Mouse (Mus musculus) spleen, postnatal 10 days (tissue): Measurements from ENCODE around the gene Chil4.
"Not testable (repeated sequence)": the region's sequence is repeated elsewhere in the genome, so short reads cannot be mapped to it uniquely, and the experiment has no call there.

Source experiments
- DNase-seq, 2 experiments: peaks; one replicate each; pipeline ENCODE4 v3.0.0; 2021 to 2022; ENCODE audit warnings: low spot score in 2 of 2

Chil4 gene

GRCm38 (mm10) chr3:106219407-106219806, at the start of gene Chil4:
Gene Chil4, minus strand, starts transcription at chr3:106219507.
- DNase-seq: no peak

- DNase-seq: no peak
Measured at GRCm38 (mm10) chr3:106265854-106266253, 46.5 kb upstream of the Chil4 start.

GRCm38 (mm10) chr3:106264854-106265253, 45.5 kb upstream of the Chil4 start:
- no peak for DNase-seq

GRCm38 (mm10) chr3:106257076-106257475, 37.8 kb upstream of the Chil4 start:
- DNase-seq: not testable (repeated sequence)

GRCm38 (mm10) chr3:106252719-106253118, 33.4 kb upstream of the Chil4 start:
- no peak for DNase-seq

GRCm38 (mm10) chr3:106250763-106251399, 31.6 kb upstream of the Chil4 start:
- not testable (repeated sequence) for DNase-seq

GRCm38 (mm10) chr3:106247369-106247768, 28.1 kb upstream of the Chil4 start:
- not testable (repeated sequence) for DNase-seq

- DNase-seq: not testable (repeated sequence)
Measured at GRCm38 (mm10) chr3:106240210-106240609, 20.9 kb upstream of the Chil4 start.

- no peak for DNase-seq
Measured at GRCm38 (mm10) chr3:106239196-106239791, 20.0 kb upstream of the Chil4 start.

GRCm38 (mm10) chr3:106223391-106223790, 4.1 kb upstream of the Chil4 start:
- DNase-seq: not testable (repeated sequence)

- DNase-seq: no peak
Measured at GRCm38 (mm10) chr3:106221625-106222265, 2.4 kb upstream of the Chil4 start.

GRCm38 (mm10) chr3:106218284-106218954, 888 bp downstream of the Chil4 start:
- not testable (repeated sequence) for DNase-seq

- DNase-seq: not testable (repeated sequence)
Measured at GRCm38 (mm10) chr3:106198030-106198429, 21.3 kb downstream of the Chil4 start.

- not testable (repeated sequence) for DNase-seq
Measured at GRCm38 (mm10) chr3:106197246-106197645, 22.1 kb downstream of the Chil4 start.

GRCm38 (mm10) chr3:106196276-106196675, 23.0 kb downstream of the Chil4 start:
- DNase-seq: no peak

- no peak for DNase-seq
Measured at GRCm38 (mm10) chr3:106195486-106195885, 23.8 kb downstream of the Chil4 start.

- DNase-seq: no peak
Measured at GRCm38 (mm10) chr3:106187991-106188390, 31.3 kb downstream of the Chil4 start.

GRCm38 (mm10) chr3:106177509-106178189, 41.7 kb downstream of the Chil4 start:
- DNase-seq: no peak

- not testable (repeated sequence) for DNase-seq
Measured at GRCm38 (mm10) chr3:106174971-106175370, 44.3 kb downstream of the Chil4 start.

- not testable (repeated sequence) for DNase-seq
Measured at GRCm38 (mm10) chr3:106172506-106172905, 46.8 kb downstream of the Chil4 start.

- DNase-seq: no peak
Measured at GRCm38 (mm10) chr3:106171135-106171731, 48.1 kb downstream of the Chil4 start.
